Mouse (Mus musculus): ENCODE measurements around the gene Ctse.

DNA sequence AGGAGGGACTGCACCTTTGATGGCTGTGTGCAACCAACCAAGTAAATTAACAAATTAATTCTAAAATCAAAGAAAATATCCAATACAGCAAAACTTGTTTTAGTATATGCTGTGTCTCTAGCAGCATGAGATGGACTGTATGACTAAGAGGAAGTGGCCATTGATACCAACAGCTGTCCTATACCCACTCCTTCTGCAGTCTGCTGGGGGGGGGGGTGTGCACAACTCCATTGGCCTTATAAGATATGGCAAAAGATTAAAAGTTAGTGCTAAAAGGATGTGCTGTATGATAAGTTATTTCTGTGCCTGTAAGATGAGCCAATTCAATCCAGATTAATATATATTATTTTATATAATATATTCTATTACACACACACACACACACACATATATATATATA, 3.6 kb upstream of the Ctse start:
- TF ChIP-seq CTCF (IDR thresholded peaks at IDR 0.05; ENCODE audit: borderline replicate concordance, insufficient read depth, low read depth, low read length): no peak
- no peak for TF ChIP-seq POLR2A (IDR thresholded peaks at IDR 0.05; ENCODE audit: borderline replicate concordance, insufficient read depth, low read length)
